Comparison of ENCODE assay signal across 22 mouse cellular contexts in the genomic region with DNA sequence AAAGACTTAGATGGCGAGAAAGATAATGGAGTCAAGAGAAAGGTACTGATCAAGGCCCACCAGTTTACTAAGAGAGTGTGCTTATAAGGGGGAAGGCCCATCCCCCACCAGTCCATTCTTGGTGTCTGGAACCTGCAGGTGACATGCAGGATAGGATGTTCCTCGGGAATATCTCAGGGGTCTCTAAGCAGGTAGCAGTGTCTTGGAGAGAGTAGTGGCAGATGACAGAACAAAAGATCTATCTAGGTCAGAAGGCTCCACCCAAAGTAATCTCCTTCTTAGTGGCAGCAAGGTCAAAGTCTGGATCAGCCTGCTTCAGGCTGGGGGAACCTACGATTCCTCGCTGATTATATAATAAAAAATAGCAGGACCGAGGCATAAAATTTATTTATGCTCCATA.
A peak's percentile ranks its signal among the peaks of the same experiment; 100 is the strongest.
DNase-seq lines count a peak whose midpoint lies in the region; TF ChIP-seq lines count a peak whose summit lies in the region.
"Had no signal": no experiment of that assay in that cellular context is flagged by ENCODE, and none has a peak within 500 bp of the region (broad histone marks: within the 10 kb centered on the region; RNA-seq: fewer than 3 reads in every experiment).

No protein-coding gene starts in this region.

- peaks cover 2% of the 10 kb centered on the region; the same call in 1 of the 2 replicates for H3K9me3 ChIP-seq in ES-E14 (ENCODE audit: control insufficient read depth, insufficient read depth, low read depth, low read length)
- H3K9me3 ChIP-seq: G1E had no signal

- in situ Hi-C loops in ES-E14 (cut with MboI; ENCODE audit: low sequenced_read_pairs in 2 of 2, unreplicated experiment in 2 of 2) = no loop called here

- no peaks in the 10 kb centered on the region for H3K36me3 ChIP-seq in ES-E14 (ENCODE audit: control insufficient read depth, insufficient read depth, low read length, poor library complexity, severe bottlenecking)
- H3K36me3 ChIP-seq: G1E had no signal

- peak overlapping the region in 1 of 2 experiments; percentile 8; a peak in 2 of 4 replicates for H3K4me3 ChIP-seq in ES-E14 (ENCODE audit: insufficient read depth in 1 of 2, low read depth in 1 of 2, low read length in 2 of 2, poor library complexity in 1 of 2, severe bottlenecking in 1 of 2)

- H3K27ac ChIP-seq in ES-E14 (ENCODE audit: insufficient read depth, low read depth, low read length, poor library complexity, severe bottlenecking) = peak overlapping the region; percentile 82; the same call in 1 of the 2 replicates

- peak; percentile 61 for DNase-seq in ES-CJ7 (ENCODE audit: low read depth, low spot score)
- DNase-seq in ES-E14 (ENCODE audit: low read depth, low spot score) = no peak
- peak; percentile 66 for DNase-seq in R1 (ENCODE audit: low read depth, low spot score)
- peak; percentile 56 for DNase-seq in ZHBTc4 (ENCODE audit: low read depth, low spot score)
- no peak for DNase-seq in urinary bladder, postnatal 36 days (ENCODE audit: low spot score in 2 of 2)
- DNase-seq in cerebellum, adult 8-10 months = no peak
- no peak for DNase-seq in right cerebral cortex, postnatal 14 days
- DNase-seq in right cerebral cortex, postnatal 4 days = no peak
- DNase-seq: adrenal gland, adult 2 months; adrenal gland, adult 8-10 months; adrenal gland, postnatal 10 days; adrenal gland, postnatal 14 days; adrenal gland, postnatal 25 days; adrenal gland, postnatal 36 days; B cell, adult 2 months; cerebellum, adult 11 months; cerebellum, adult 11-12 months; cerebellum, adult 18-20 months; cerebellum, adult 2 months; cerebellum, adult 9-10 months; cerebellum, adult 9-11 months had no signal

- H3K4me1 ChIP-seq in ES-E14 (ENCODE audit: control insufficient read depth in 2 of 2, insufficient read depth in 2 of 2, low read length in 2 of 2, poor library complexity in 1 of 2) = peaks cover 2 to 6% of the 10 kb centered on the region in 2 experiments; a peak in 2 of 4 replicates

- no peak overlapping the region for H3K9ac ChIP-seq in ES-E14 (ENCODE audit: insufficient read depth, low read depth, low read length, poor library complexity, severe bottlenecking)

TF ChIP-seq in ES-E14, 5 proteins besides CTCF, POLR2A, EP300 and RAD21:
- TF ChIP-seq CHD2 (IDR thresholded peaks at IDR 0.05; ENCODE audit: low read depth, low read length) (no peak), HCFC1 (IDR thresholded peaks at IDR 0.05; ENCODE audit: borderline replicate concordance, insufficient read depth, low read length) (no peak), ZNF384 (IDR thresholded peaks at IDR 0.05; ENCODE audit: low read depth, low read length) (no peak), ZC3H11A (IDR thresholded peaks at IDR 0.05; ENCODE audit: borderline replicate concordance, low read depth, low read length) (no peak), MAFK (IDR thresholded peaks at IDR 0.05; ENCODE audit: insufficient read depth, low read depth, low read length) (no peak)

Comparison
In these comparisons a context has a peak if more than half of its experiments do, and no peak if none do; other contexts are left out.
1. DNase-seq: peak in ES-CJ7 (single experiment), R1 (single experiment) and ZHBTc4 (single experiment); none in ES-E14 (single experiment), urinary bladder, postnatal 36 days (0 of 2), cerebellum, adult 8-10 months (single experiment), right cerebral cortex, postnatal 14 days (single experiment) and right cerebral cortex, postnatal 4 days (single experiment).